Mouse (Mus musculus) kidney, adult 9 months (tissue): ENCODE measurements around the gene Kcna5.

Experiments
- DNase-seq: peaks from one replicate; pipeline ENCODE4 v3.0.0; 2022

Gene Kcna5

DNA sequence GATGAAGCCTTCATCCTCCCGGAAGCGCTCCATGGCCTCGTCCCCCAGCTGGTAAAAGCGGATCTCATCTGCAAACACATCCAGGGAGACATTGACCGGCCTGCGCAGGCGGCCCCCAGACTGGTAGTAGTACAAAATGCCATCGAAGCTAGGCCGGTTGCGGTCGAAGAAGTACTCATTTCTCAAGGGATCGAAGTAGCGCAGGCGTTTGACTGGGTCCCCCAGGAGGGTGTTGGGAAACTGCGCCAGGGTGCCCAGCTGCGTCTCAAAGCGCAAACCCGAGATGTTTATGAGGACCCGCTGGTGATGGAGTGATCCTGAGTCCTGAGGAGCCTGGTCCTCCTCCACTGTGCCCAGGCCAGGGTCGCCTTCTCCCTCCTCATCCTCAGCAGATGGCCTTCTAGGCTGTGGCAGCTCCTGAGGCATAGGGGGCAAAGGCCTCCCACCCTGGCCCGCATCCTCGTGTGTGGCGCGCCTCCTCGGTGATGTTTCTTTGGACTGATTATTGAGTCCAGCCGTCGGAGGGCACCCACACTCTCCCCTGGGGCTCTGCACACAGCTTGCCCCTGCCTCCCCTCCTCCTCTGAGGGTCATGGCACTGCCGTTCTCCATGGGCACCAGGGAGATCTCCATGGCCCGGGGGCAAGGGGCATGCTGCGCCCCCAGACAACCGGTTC, 543 bp downstream of the Kcna5 start:
- DNase-seq, result no peak

DNA sequence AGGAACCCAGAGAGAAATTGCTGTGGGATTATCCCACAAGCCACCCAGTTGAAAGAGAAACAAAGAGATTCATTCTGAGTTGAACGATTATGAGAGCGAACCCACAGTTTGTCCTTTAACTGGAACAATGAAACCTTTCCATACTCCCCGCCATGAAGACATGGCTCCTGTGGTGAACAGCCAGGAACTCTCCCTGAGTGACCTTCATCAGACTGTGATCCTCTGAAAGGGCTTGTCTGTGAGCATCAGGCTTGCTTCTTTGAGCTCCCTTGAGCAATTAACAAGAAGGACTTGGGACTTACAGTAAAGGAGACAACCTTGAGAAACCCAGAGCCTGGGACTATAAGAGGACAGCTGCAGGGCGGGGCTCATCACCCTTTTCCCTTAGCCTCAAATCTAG, 3.9 kb downstream of the Kcna5 start:
- no peak for DNase-seq

- DNase-seq, result no peak
Measured at GRCm38 (mm10) chr6:126530019-126530418, 5.2 kb downstream of the Kcna5 start.

DNA sequence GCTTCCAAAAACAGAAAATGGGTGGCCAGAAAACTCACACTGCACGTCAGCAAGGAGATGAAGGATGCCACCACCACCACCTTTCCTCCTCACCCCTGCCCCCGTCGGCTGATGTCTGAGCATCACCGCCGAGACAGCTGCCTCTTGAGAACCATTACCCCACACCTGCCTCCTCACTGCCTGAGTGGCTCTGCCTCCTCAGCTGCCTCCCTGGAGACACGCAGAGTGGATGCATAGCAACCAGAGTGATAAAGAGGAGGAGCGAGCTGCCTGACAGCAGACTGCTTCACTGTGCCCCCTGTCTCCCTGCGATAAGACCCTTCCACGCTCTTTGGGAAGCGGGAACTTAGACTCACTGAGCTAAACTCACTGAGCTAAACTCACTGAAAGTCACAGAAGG, 20.5 kb downstream of the Kcna5 start:
- no peak for DNase-seq

DNA sequence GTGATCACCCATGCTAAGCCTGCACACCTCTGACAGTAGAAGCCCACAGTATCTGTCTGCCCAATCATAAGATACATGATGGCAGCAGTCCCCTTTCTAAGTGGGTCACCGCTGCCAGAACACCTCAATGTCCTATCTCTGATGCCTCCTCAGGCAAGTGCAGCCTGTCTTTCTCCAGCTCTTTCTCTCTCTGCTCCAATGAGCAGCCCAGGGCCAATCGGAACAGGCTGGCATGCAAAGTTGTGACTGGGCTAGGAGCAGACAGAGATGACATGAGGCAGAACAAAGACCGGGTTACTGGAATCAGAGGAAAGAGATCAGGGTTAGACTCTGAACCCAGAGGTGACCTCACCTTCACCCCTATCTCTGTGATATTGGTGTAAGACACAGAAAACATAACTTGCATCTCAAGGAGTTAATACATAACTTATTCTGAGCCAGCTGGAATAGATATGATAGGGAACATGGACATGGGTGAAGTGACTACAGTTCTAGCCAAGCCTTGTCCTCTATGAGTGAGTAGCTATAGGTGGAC, 21.4 kb downstream of the Kcna5 start:
- no peak for DNase-seq

GRCm38 (mm10) chr6:126513154-126513553, 22.1 kb downstream of the Kcna5 start:
- peak; percentile 22 for DNase-seq

GRCm38 (mm10) chr6:126508671-126509070, 26.5 kb downstream of the Kcna5 start:
- DNase-seq, result peak; percentile 27

GRCm38 (mm10) chr6:126503920-126504319, 31.3 kb downstream of the Kcna5 start:
- DNase-seq, result no peak

GRCm38 (mm10) chr6:126502691-126503301, 32.4 kb downstream of the Kcna5 start:
- DNase-seq, result peak; percentile 36

DNA sequence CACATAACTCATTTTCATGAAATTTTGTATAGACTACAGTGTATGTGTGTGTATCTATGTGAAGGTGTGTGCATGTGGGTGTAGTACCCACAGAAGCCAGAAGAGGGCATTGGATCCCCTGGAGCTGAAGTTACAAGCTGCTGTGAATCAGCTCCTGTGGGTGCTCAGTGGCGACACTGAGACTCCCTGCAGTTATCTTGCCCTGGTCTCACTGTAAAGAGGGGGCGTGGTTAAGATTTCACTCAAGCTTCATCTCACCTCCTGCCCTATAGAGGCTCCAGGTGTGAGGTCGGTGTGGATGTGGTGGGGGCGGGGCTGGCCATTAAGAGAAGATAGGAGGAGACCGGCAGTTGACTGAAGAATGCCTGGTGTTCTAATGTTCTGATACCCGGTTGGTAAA, 34.2 kb downstream of the Kcna5 start:
- DNase-seq, result no peak

GRCm38 (mm10) chr6:126500088-126500487, 35.1 kb downstream of the Kcna5 start:
- DNase-seq, result peak; percentile 78

GRCm38 (mm10) chr6:126497878-126498277, 37.3 kb downstream of the Kcna5 start:
- DNase-seq, result peak; percentile 43

DNA sequence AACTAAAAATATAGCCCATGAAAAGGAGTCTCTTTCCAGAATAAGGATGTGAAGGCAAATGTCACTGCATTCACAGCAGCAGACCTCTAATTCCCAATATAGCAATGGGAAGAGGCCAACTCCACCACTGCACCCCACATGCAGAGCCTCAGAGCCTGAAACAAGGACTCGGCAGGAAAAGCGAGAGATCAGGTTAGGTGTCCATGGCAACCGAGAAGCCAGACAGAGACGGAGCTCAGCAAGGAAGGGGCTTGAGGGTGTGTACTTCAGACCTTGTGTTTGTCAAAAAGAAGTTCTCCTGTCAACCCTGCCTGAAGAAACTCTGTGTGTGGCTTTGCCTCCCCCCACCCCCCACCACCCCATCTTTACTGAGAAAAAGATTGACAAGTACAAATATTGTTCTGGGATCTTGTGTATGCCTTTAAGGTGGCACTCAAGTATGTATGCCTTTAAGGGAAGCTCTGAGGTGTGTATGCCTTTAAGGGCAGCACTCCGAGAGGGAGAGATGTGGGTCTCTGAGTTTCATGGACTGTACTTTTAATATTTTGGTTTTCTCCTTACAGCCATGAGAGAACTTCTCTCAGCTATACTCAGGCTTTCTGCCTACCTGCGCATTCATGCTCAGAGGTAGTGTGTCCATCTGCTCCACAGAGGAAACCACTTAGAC, 37.9 kb downstream of the Kcna5 start:
- DNase-seq, result no peak

DNA sequence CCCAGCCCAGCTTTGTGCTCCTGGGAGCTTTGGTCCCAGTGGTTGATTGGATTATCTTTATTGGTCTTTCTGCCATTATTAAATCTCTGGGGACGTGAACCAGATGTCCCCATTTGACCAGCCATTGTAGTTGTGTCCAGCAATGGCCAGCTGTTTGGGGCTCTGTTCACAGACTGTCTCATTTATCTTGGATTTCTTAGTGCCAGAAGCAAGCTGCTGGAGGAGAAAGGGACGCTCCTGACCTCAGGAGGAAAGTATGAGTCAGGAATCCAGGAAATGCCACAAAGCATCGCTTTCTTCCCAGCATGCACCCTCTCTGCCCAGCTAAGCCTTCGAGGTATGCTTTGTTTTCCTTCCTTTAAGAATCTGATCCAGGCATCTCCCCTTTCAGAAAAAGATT, 48.1 kb downstream of the Kcna5 start:
- DNase-seq, result no peak

- no peak for DNase-seq
Measured at GRCm38 (mm10) chr6:126484887-126485286, 50.3 kb downstream of the Kcna5 start.

DNA sequence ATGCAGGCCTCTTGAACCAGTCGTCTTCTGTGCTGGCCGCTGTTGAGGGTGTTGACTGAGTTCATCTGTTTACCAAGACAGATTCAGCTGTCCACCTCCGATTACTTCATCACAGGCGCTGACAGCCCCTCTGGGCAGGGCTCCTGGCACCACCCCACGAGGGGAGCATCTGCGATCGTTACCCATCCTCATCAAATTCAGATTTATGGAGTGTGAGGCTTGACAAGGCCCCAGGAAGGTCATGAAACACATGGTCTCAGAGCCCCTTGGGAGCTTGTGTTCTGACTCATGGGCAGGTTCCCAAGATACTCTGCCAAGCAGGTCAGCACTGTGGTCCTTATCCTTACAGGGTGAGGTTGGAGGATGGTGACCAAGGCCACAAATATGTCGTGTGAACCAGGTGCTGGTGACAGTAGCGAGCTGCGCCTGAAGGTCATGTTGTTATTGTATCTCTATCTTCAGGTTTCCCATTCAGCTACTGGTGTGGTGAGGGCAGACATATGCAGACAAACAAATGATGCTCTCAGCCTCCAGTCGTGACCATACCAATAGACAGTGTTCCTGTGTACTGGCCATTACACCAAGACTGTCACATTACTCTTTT, 51.8 kb downstream of the Kcna5 start:
- DNase-seq, result no peak
